Mouse (Mus musculus) brain, embryonic 14.5 days (tissue): ENCODE data around the gene Gm4792.

Source experiments
- CTCF ChIP-seq: fragments of 200-500 bp; IDR thresholded peaks from 2 replicates; pipeline ENCODE4 v1.5.1; 2012; ENCODE audit warnings: inconsistent platforms, mild to moderate bottlenecking, moderate library complexity, borderline replicate concordance; ENCODE audit not compliant: insufficient read depth, insufficient read length; ENCODE audit errors: extremely low read depth
- POLR2A ChIP-seq: fragments of 200-500 bp; IDR thresholded peaks from 2 replicates; pipeline ENCODE4 v1.6.1; 2012; ENCODE audit warnings: mild to moderate bottlenecking, inconsistent platforms, borderline replicate concordance; ENCODE audit not compliant: poor library complexity, insufficient read depth, insufficient read length, severe bottlenecking; ENCODE audit errors: extremely low read depth

DNA sequence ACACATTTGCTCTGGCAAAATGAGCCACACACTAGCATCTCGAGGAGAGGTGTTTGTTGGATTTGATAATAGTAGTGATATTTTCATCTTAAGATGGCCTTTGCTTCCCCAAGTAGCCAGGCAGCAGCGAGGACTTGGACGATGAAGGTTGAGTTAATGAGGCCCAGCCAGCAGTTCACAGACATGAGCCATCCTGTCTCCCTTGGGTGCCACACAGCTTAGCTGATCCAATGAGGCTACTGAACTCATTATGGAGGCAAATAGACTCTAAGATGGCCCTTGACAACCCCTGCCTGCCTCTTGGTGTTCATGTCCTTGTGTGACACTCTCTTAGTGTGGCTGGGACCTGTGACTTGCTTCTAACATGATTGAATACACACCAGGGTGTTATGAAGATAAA lies 43.7 kb downstream of the Gm4792 start:
- no peak for TF ChIP-seq POLR2A
- no peak for TF ChIP-seq CTCF
